Comparison of ENCODE assay signal across 8 mouse cellular contexts in the genomic region with DNA sequence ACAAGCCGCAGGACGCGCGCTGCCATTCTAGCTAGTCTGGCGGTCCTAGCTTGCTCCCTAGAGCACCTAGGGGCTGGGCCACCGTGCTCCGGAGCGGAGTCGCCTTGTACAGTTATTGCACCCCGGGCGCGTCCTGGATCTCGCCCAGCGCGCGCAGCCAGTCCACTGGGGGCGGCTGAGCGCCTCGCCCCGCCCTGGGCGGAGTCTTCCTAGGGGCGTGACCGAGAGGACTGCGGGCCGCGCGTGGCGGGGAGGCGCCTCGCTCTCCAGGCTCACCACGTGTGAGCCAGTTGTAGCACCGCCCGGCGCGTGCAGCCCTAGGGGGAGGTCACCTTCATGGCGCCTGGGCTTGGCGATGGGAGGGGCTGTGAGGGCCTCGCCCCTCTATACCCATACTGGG. TPM values are rescaled to one million over a fixed set of nuclear protein-coding genes. Genes with fewer than 3 reads are reported as not detected.
DNase-seq lines count a peak whose midpoint lies in the region; ATAC-seq and TF ChIP-seq lines count a peak whose summit lies in the region.

No protein-coding gene starts in this region.

- intact Hi-C loops in heart, postnatal 25 days (cut with DNase I), result loop anchor here (2.0 kb wide), 1 partner anchor 16 kb away; the partner anchor contains the start of genes 6820408C15Rik and Zcchc3

- peaks cover 40% of the 10 kb centered on the region for H3K4me1 ChIP-seq in forebrain, embryonic 15.5 days
- H3K4me1 ChIP-seq in neural tube, embryonic 14.5 days (ENCODE audit: control insufficient read depth, insufficient read depth, low read length), result peaks cover 29% of the 10 kb centered on the region
- H3K4me1 ChIP-seq in testis, adult 2 months (ENCODE audit: control insufficient read depth, insufficient read depth, low read length), result peaks cover 34% of the 10 kb centered on the region

- H3K4me2 ChIP-seq in forebrain, embryonic 15.5 days (replicated peaks), result peak overlapping the region; percentile 93
- H3K4me2 ChIP-seq in neural tube, embryonic 14.5 days (ENCODE audit: low read depth, low read length), result peak overlapping the region; percentile 90

- H3K36me3 ChIP-seq in forebrain, embryonic 15.5 days, result no peaks in the 10 kb centered on the region
- H3K36me3 ChIP-seq in neural tube, embryonic 14.5 days (ENCODE audit: control insufficient read depth, insufficient read depth, low read length), result no peaks in the 10 kb centered on the region
- H3K36me3 ChIP-seq in testis, adult 2 months (ENCODE audit: control insufficient read depth, insufficient read depth, low read length), result no peaks in the 10 kb centered on the region

- H3K27me3 ChIP-seq in forebrain, embryonic 15.5 days, result no peaks in the 10 kb centered on the region
- H3K27me3 ChIP-seq in neural tube, embryonic 14.5 days (ENCODE audit: control insufficient read depth, insufficient read depth, low read length), result no peaks in the 10 kb centered on the region
- H3K27me3 ChIP-seq in testis, adult 2 months (ENCODE audit: control insufficient read depth, insufficient read depth, low read length), result no peaks in the 10 kb centered on the region

- DNase-seq in ES-CJ7 (ENCODE audit: low read depth, low spot score), result peak; percentile 97
- peak; percentile 82 for DNase-seq in cerebellum, adult 11 months
- peak; percentile 91 for DNase-seq in heart, postnatal 25 days (ENCODE audit: low spot score)
- DNase-seq in layer of hippocampus, adult 18-20 months (ENCODE audit: low spot score in 2 of 2), result peak; percentile 90 to 91
- DNase-seq in lung, adult 18-20 months, result peak; percentile 93 to 95

- no peaks in the 10 kb centered on the region for H3K9me3 ChIP-seq in forebrain, embryonic 15.5 days
- H3K9me3 ChIP-seq in neural tube, embryonic 14.5 days (ENCODE audit: control insufficient read depth, low read length), result no peaks in the 10 kb centered on the region

- peak; percentile 57 for TF ChIP-seq POLR2A in testis, adult 2 months (IDR thresholded peaks at IDR 0.05; ENCODE audit: control insufficient read depth, low read depth, low read length)

- H3K9ac ChIP-seq in forebrain, embryonic 15.5 days (replicated peaks), result peak overlapping the region; percentile 96
- H3K9ac ChIP-seq in neural tube, embryonic 14.5 days (replicated peaks; ENCODE audit: low read depth, low read length), result peak overlapping the region; percentile 97

- ATAC-seq in forebrain, embryonic 15.5 days (replicated peaks), result peak; percentile 74
- peak; percentile 73 for ATAC-seq in neural tube, embryonic 14.5 days (ENCODE audit: low read depth)

- peak overlapping the region; percentile 100 for H3K27ac ChIP-seq in forebrain, embryonic 15.5 days (replicated peaks)
- peak overlapping the region; percentile 99 for H3K27ac ChIP-seq in neural tube, embryonic 14.5 days (ENCODE audit: low read depth, low read length)
- H3K27ac ChIP-seq in testis, adult 2 months (ENCODE audit: control insufficient read depth, insufficient read depth, low read depth, low read length), result peak overlapping the region; percentile 86

- under 1% methylated on average over 38 of the region's 38 CpGs for WGBS in forebrain, embryonic 15.5 days
- under 1% methylated on average over 38 of the region's 38 CpGs for WGBS in neural tube, embryonic 14.5 days

- peak overlapping the region; percentile 86 for H3K4me3 ChIP-seq in forebrain, embryonic 15.5 days
- H3K4me3 ChIP-seq in neural tube, embryonic 14.5 days (ENCODE audit: low read depth, low read length), result peak overlapping the region; percentile 88
- peak overlapping the region; percentile 91 for H3K4me3 ChIP-seq in testis, adult 2 months (ENCODE audit: control insufficient read depth, low read depth, low read length)

- no peak for TF ChIP-seq CTCF in testis, adult 2 months (IDR thresholded peaks at IDR 0.05; ENCODE audit: control insufficient read depth, insufficient read depth, insufficient replicate concordance, low read depth, low read length)

RNA-seq across cellular contexts. Expression of gene Sox12, which starts 0.8 kb away (rescaled TPM):
- 17.7 and 18.3 TPM in 2 replicates for polyA plus RNA-seq in forebrain, embryonic 15.5 days (2015; fragmentation: Nextera tagmentation; extraction: Ambion mirVana)
- total RNA-seq in heart, postnatal 25 days (2021), result 1 to 10 TPM; 9.5 to 9.7 TPM
- 10 to 100 TPM; 15.0 to 15.6 TPM for total RNA-seq in layer of hippocampus, adult 18-20 months (2021)
- 19.2 and 19.7 TPM in 2 replicates for polyA plus RNA-seq in neural tube, embryonic 14.5 days (2014; fragmentation: Nextera tagmentation; extraction: Ambion mirVana)
- polyA plus RNA-seq in testis, adult 2 months (2012; rRNA removed), result 5.9 and 6.2 TPM in 2 replicates

RNA-seq across cellular contexts. Expression of gene Zcchc3, which starts 16.1 kb away (rescaled TPM):
- polyA plus RNA-seq in forebrain, embryonic 15.5 days (2015; fragmentation: Nextera tagmentation; extraction: Ambion mirVana), result 18.7 TPM in 2 replicates
- total RNA-seq in heart, postnatal 25 days (2021), result 10 to 100 TPM in 1 of 2 experiments, 1 to 10 TPM in 1; 9.7 to 10.1 TPM
- 10 to 100 TPM; 10.2 to 10.6 TPM for total RNA-seq in layer of hippocampus, adult 18-20 months (2021)
- 14.5 and 18.0 TPM in 2 replicates for polyA plus RNA-seq in neural tube, embryonic 14.5 days (2014; fragmentation: Nextera tagmentation; extraction: Ambion mirVana)
- 2.5 and 2.8 TPM in 2 replicates for polyA plus RNA-seq in testis, adult 2 months (2012; rRNA removed)

RNA-seq across cellular contexts. Expression of gene 6820408C15Rik, which starts 16.7 kb away (rescaled TPM):
- 2.1 and 3.7 TPM in 2 replicates for polyA plus RNA-seq in forebrain, embryonic 15.5 days (2015; fragmentation: Nextera tagmentation; extraction: Ambion mirVana)
- total RNA-seq in heart, postnatal 25 days (2021), result 1 to 10 TPM; 2.8 to 3.0 TPM
- total RNA-seq in layer of hippocampus, adult 18-20 months (2021), result 1 to 10 TPM; 1.7 to 2.3 TPM
- polyA plus RNA-seq in neural tube, embryonic 14.5 days (2014; fragmentation: Nextera tagmentation; extraction: Ambion mirVana), result 0.87 and 0.99 TPM in 2 replicates
- polyA plus RNA-seq in testis, adult 2 months (2012; rRNA removed), result 54.7 and 73.0 TPM in 2 replicates

RNA-seq across cellular contexts. Expression of gene Nrsn2, which starts 22.3 kb away (rescaled TPM):
- 13.5 and 13.6 TPM in 2 replicates for polyA plus RNA-seq in forebrain, embryonic 15.5 days (2015; fragmentation: Nextera tagmentation; extraction: Ambion mirVana)
- not detected for total RNA-seq in heart, postnatal 25 days (2021)
- 100 to 1,000 TPM in 1 of 2 experiments, 10 to 100 TPM in 1; 95.7 to 106 TPM for total RNA-seq in layer of hippocampus, adult 18-20 months (2021)
- polyA plus RNA-seq in neural tube, embryonic 14.5 days (2014; fragmentation: Nextera tagmentation; extraction: Ambion mirVana), result 42.9 and 54.4 TPM in 2 replicates
- 0.85 and 0.97 TPM in 2 replicates for polyA plus RNA-seq in testis, adult 2 months (2012; rRNA removed)

RNA-seq across cellular contexts. Expression of gene Trib3, which starts 54.9 kb away (rescaled TPM):
- polyA plus RNA-seq in forebrain, embryonic 15.5 days (2015; fragmentation: Nextera tagmentation; extraction: Ambion mirVana), result 0.55 and 0.85 TPM in 2 replicates
- total RNA-seq in heart, postnatal 25 days (2021), result 1 to 10 TPM; 2.2 to 3.0 TPM
- total RNA-seq in layer of hippocampus, adult 18-20 months (2021), result under 1 TPM in 1 of 2 experiments, not detected in 1; 0.69 TPM
- polyA plus RNA-seq in neural tube, embryonic 14.5 days (2014; fragmentation: Nextera tagmentation; extraction: Ambion mirVana), result 1.1 and 1.6 TPM in 2 replicates
- polyA plus RNA-seq in testis, adult 2 months (2012; rRNA removed), result 0.16 and 0.26 TPM in 2 replicates

Comparison
In these comparisons a context has a peak if more than half of its experiments do, and no peak if none do; other contexts are left out.
1. Peak in every context shown above with its lines: DNase-seq, ATAC-seq, H3K4me3 ChIP-seq and H3K27ac ChIP-seq.
2. RNA of gene 6820408C15Rik, which starts 16.7 kb away (polyA plus RNA-seq): 54.7 to 73.0 TPM in testis, adult 2 months; 2.1 to 3.7 TPM in forebrain, embryonic 15.5 days and 0.87 to 0.99 TPM in neural tube, embryonic 14.5 days; every median in the first group is over 10 times any median in the second.